Mouse (Mus musculus) left cerebral cortex, adult 11 months (tissue): ENCODE measurements around the gene Pmpca.
A peak's percentile ranks its signal among the peaks of the same experiment; 100 is the strongest.
"Not testable (repeated sequence)": the region's sequence is repeated elsewhere in the genome, so short reads cannot be mapped to it uniquely, and the experiment has no call there.

Experiments used
- DNase-seq: peaks from one replicate; pipeline ENCODE4 v3.0.0; 2022; ENCODE audit warnings: low spot score

The Pmpca gene

GRCm38 (mm10) chr2:26368572-26368971 lies 20.6 kb upstream of the Pmpca start:
- DNase-seq = no peak

- DNase-seq = no peak
Observed at GRCm38 (mm10) chr2:26372396-26372795, 16.7 kb upstream of the Pmpca start.

- DNase-seq = peak; percentile 66
Observed at GRCm38 (mm10) chr2:26380131-26380771, 8.9 kb upstream of the Pmpca start, which contains the start of gene Snapc4. Gene Snapc4, minus strand, starts transcription at chr2:26380653.

GRCm38 (mm10) chr2:26380871-26381270 lies 8.3 kb upstream of the Pmpca start:
- not testable (repeated sequence) for DNase-seq

GRCm38 (mm10) chr2:26387713-26388112 lies 1.4 kb upstream of the Pmpca start:
- no peak for DNase-seq

- no peak for DNase-seq
Observed at GRCm38 (mm10) chr2:26388682-26389153, 421 bp upstream of the Pmpca start.

GRCm38 (mm10) chr2:26390954-26391353 lies 1.8 kb downstream of the Pmpca start:
- DNase-seq = no peak

- DNase-seq = no peak
Observed at GRCm38 (mm10) chr2:26391617-26392016, 2.5 kb downstream of the Pmpca start.

- no peak for DNase-seq
Observed at GRCm38 (mm10) chr2:26398978-26399377, 9.8 kb downstream of the Pmpca start.

GRCm38 (mm10) chr2:26399647-26400046 lies 10.5 kb downstream of the Pmpca start:
- no peak for DNase-seq

- no peak for DNase-seq
Observed at GRCm38 (mm10) chr2:26400296-26400695, 11.2 kb downstream of the Pmpca start.

GRCm38 (mm10) chr2:26401023-26401422 lies 11.9 kb downstream of the Pmpca start:
- no peak for DNase-seq

- DNase-seq = no peak
Observed at GRCm38 (mm10) chr2:26402265-26402664, 13.1 kb downstream of the Pmpca start.

GRCm38 (mm10) chr2:26403306-26403705 lies 14.2 kb downstream of the Pmpca start:
- no peak for DNase-seq

- DNase-seq = peak; percentile 92
Observed at GRCm38 (mm10) chr2:26408515-26409356, 19.6 kb downstream of the Pmpca start, which contains the start of gene Inpp5e. Gene Inpp5e, minus strand, starts transcription at chr2:26409203.

- DNase-seq = no peak
Observed at GRCm38 (mm10) chr2:26409362-26409761, 20.2 kb downstream of the Pmpca start.

- DNase-seq = no peak
Observed at GRCm38 (mm10) chr2:26410091-26410490, 21.0 kb downstream of the Pmpca start.

GRCm38 (mm10) chr2:26410931-26411411 lies 21.8 kb downstream of the Pmpca start:
- DNase-seq = no peak

- DNase-seq = no peak
Observed at GRCm38 (mm10) chr2:26417066-26417465, 27.9 kb downstream of the Pmpca start.

GRCm38 (mm10) chr2:26418120-26418519 lies 29.0 kb downstream of the Pmpca start:
- DNase-seq = no peak

- DNase-seq = no peak
Observed at GRCm38 (mm10) chr2:26421969-26422368, 32.8 kb downstream of the Pmpca start.

GRCm38 (mm10) chr2:26423086-26423485 lies 33.9 kb downstream of the Pmpca start:
- no peak for DNase-seq

- no peak for DNase-seq
Observed at GRCm38 (mm10) chr2:26424541-26424940, 35.4 kb downstream of the Pmpca start.
